Mouse (Mus musculus) liver, embryonic 15.5 days (tissue): ENCODE results near the gene Kat2a. TPM values are rescaled to one million over a fixed set of nuclear protein-coding genes. Genes with fewer than 3 reads are reported as not detected.

Source experiments
- ATAC-seq: fragments of 200-750 bp; cut with Nextera tagmentation; 2 replicates; pipeline ENCODE4 v1.8.0; 2017; ENCODE audit warnings: moderate number of reproducible peaks, mild to moderate bottlenecking, moderate library complexity; ENCODE audit not compliant: insufficient read depth
- H3K27ac ChIP-seq: fragments of 300-500 bp; sonication (generic); replicated peaks from 2 replicates; pipeline ENCODE4 v1.5.1; 2015; ENCODE audit warnings: mild to moderate bottlenecking, inconsistent platforms
- H3K27me3 ChIP-seq: fragments of 300-500 bp; sonication (generic); 2 replicates; pipeline ENCODE4 v1.6.1; 2015; ENCODE audit warnings: mild to moderate bottlenecking, inconsistent platforms
- H3K36me3 ChIP-seq: fragments of 300-500 bp; sonication (generic); replicated peaks from 2 replicates; pipeline ENCODE4 v1.6.1; 2015; ENCODE audit warnings: moderate library complexity, mild to moderate bottlenecking, inconsistent platforms
- H3K4me1 ChIP-seq: fragments of 300-500 bp; sonication (generic); replicated peaks from 2 replicates; pipeline ENCODE4 v1.6.1; 2015; ENCODE audit warnings: inconsistent platforms
- H3K4me2 ChIP-seq: fragments of 300-500 bp; sonication (generic); 2 replicates; pipeline ENCODE4 v1.6.1; 2015; ENCODE audit warnings: moderate library complexity, mild to moderate bottlenecking, inconsistent platforms
- H3K4me3 ChIP-seq: fragments of 300-500 bp; sonication (generic); replicated peaks from 2 replicates; pipeline ENCODE4 v1.5.1; 2015; ENCODE audit warnings: mild to moderate bottlenecking, inconsistent platforms
- H3K9ac ChIP-seq: fragments of 300-500 bp; sonication (generic); 2 replicates; pipeline ENCODE4 v1.6.1; 2015; ENCODE audit warnings: moderate library complexity, mild to moderate bottlenecking, inconsistent platforms
- H3K9me3 ChIP-seq: fragments of 300-500 bp; sonication (generic); replicated peaks from 2 replicates; pipeline ENCODE4 v1.6.1; 2016; ENCODE audit warnings: inconsistent platforms
- WGBS: fragments of 180-500 bp; shearing (Covaris S2); methylation state at CpG from one replicate; pipeline ENCODE4 v1.1.7; 2015; ENCODE audit warnings: mixed read lengths; ENCODE audit not compliant: insufficient replicate concordance; 5-methylcytosine and 5-hydroxymethylcytosine counted together
- polyA plus RNA-seq: library from polyadenylated mRNA; unstranded; fragments of >200 nt; fragmentation: Nextera tagmentation; extraction: Ambion mirVana; gene quantifications from 2 replicates; pipeline ENCODE4 v1.2.1, GENCODE M21; 2015

Gene Kat2a
- polyA plus RNA-seq, 1 experiment from 2014 or later = 14.1 TPM

DNA sequence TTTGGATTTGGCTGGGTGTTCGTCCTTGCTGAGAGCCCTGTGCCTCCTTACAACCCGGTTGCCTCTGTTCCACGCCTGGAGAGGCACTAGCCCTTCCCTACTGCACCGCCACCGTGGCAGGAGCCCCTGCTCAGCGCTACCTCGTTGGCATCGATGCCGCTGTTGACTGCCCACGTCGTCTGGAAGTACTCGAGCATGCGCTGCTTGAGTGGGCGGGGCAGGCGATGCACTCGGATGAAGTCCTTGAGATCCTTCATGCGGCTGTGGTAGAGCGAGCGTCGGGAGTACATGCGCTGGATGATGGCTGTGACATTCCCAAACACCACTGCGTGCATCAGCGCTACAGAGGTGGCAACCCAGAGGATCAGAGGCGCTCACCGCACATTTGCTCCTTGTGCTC is 37.2 kb upstream of the Kat2a start:
- Histone ChIP-seq H3K27ac (no peak overlapping the region), H3K4me2 (no peak overlapping the region), H3K9me3 (no peaks in the 10 kb centered on the region), H3K36me3 (no peaks in the 10 kb centered on the region), H3K27me3 (peaks cover 81% of the 10 kb centered on the region), H3K4me1 (peaks cover 16% of the 10 kb centered on the region), H3K9ac (no peak overlapping the region), H3K4me3 (no peak overlapping the region)
- ATAC-seq = no peak
- WGBS = 41% methylated on average over 25 of the region's 25 CpGs

DNA sequence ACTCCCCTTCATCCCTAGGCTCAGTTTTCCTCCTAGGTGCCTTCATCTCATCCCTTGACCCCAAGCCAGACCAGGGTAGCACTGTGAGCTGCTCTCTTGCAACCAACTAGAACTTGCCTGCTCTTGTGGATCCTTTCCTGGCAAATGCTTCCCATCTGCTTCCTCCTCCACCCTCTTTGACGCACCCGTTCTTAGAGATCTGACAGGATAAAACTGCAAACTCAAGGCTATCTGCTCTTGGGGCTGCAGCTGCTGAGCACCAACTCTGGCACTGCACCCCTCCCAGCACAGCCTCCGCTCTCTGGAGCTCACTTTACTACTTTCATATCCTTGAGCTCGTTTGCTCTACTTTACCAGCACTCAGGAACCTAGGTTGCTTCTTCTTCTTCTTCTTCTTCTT is 36.4 kb upstream of the Kat2a start:
- H3K27ac ChIP-seq = no peak overlapping the region
- no peaks in the 10 kb centered on the region for H3K36me3 ChIP-seq
- WGBS = 28% methylated on average over 4 of the region's 4 CpGs
- H3K27me3 ChIP-seq = peaks cover 74% of the 10 kb centered on the region
- H3K9ac ChIP-seq = no peak overlapping the region
- no peak overlapping the region for H3K4me2 ChIP-seq
- no peaks in the 10 kb centered on the region for H3K9me3 ChIP-seq
- no peak for ATAC-seq
- peaks cover 16% of the 10 kb centered on the region for H3K4me1 ChIP-seq
- H3K4me3 ChIP-seq = no peak overlapping the region

DNA sequence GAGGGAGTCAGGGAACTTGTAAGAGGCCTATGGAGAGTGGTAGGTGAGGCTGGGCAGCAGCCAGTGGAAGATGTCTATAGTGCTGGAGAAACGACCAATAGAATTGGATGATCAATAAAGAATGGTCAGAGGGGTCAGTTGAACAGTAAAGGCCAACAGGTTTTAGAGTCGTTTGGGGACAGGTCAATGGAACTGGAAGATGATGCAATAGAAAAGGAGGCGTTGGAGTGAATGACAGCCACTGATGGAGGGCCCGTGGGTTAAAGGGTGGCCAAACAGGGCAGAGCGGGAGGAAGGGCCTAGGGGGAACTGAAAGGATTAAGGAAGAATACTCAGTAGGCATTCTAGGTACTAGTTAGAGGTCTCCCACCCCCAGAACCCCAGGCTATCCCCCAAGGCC is 34.8 kb upstream of the Kat2a start:
- Histone ChIP-seq H3K9me3 (no peaks in the 10 kb centered on the region), H3K36me3 (no peaks in the 10 kb centered on the region), H3K9ac (no peak overlapping the region), H3K4me1 (peaks cover 16% of the 10 kb centered on the region), H3K4me3 (no peak overlapping the region), H3K27me3 (peaks cover 61% of the 10 kb centered on the region), H3K27ac (no peak overlapping the region), H3K4me2 (no peak overlapping the region)
- WGBS = 47% methylated on average over 5 of the region's 5 CpGs
- ATAC-seq = peak; percentile 59; the same call in 1 of the 2 replicates

DNA sequence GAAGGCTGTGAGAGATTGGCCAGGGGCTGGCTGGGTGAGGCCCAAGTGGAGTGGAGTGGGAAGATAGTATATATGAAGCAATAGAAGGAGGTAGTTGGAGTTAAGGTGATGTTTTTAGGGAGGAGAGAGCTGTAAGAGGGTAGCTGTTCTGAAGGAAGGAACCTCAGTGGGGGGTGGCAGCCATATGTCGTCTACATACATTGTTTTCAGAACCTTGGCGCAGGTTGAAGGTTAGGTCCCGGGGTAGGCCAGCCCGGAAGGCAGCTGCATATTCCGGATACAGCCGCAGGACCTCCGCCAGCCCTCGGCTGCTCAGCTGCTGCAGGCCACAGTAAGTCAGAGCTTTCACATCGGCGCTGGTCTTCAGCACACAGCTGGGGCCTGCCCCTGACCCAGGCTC is 34.3 kb upstream of the Kat2a start:
- no peak for ATAC-seq
- Histone ChIP-seq H3K27ac (no peak overlapping the region), H3K9ac (no peak overlapping the region), H3K27me3 (peaks cover 55% of the 10 kb centered on the region), H3K4me3 (no peak overlapping the region), H3K36me3 (no peaks in the 10 kb centered on the region), H3K4me1 (peaks cover 16% of the 10 kb centered on the region), H3K9me3 (no peaks in the 10 kb centered on the region), H3K4me2 (no peak overlapping the region)
- 83% methylated on average over 10 of the region's 10 CpGs for WGBS

DNA sequence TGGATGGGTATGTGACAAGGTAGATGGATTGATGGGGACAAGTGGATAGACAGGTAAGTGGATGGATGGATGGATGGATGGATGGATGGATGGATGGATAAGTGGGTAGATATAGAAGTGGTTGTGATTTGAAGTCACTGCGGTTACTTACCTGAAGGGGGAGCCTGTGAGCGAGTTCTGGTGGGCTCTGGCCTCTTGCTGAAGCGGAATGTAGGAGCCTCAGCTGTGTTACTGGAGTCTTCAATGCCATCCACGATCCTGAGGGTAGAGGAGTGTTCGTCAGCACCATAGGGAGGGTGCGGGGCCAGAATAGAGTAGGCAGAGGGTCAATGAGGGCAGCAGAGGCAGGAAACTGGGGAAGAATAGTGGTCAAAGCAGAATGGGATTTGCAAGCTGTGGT is 32.8 kb upstream of the Kat2a start:
- WGBS = 13% methylated on average over 6 of the region's 6 CpGs
- no peak overlapping the region for H3K27ac ChIP-seq
- peaks cover 19% of the 10 kb centered on the region for H3K4me1 ChIP-seq
- peaks cover 48% of the 10 kb centered on the region for H3K27me3 ChIP-seq
- H3K4me2 ChIP-seq = no peak overlapping the region
- ATAC-seq = no peak
- H3K9me3 ChIP-seq = no peaks in the 10 kb centered on the region
- H3K9ac ChIP-seq = no peak overlapping the region
- no peak overlapping the region for H3K4me3 ChIP-seq
- no peaks in the 10 kb centered on the region for H3K36me3 ChIP-seq

DNA sequence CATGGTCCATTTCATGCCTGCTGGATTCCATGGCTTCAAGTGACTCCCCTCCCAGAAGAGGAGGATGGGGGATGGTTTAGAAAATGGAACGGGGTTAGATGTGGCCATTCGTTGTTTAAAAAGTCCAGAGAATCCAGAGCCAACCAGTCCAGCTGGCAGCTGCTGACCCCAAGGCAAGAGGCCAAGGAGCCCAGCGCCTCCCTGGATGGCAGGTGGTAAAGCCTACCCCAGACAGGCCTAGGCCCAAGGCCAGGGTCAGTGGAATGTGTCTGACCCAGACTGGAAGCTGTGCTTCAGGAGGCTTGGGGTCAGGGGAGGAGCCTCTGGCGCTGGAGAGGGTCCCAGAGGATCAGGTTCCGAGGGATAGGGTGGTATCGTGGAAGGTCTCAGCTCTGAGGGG is 29.1 kb upstream of the Kat2a start:
- Histone ChIP-seq H3K36me3 (no peaks in the 10 kb centered on the region), H3K27ac (no peak overlapping the region), H3K27me3 (peaks cover 16% of the 10 kb centered on the region), H3K4me2 (no peak overlapping the region), H3K9me3 (no peaks in the 10 kb centered on the region), H3K4me3 (no peak overlapping the region), H3K4me1 (peaks cover 32% of the 10 kb centered on the region), H3K9ac (no peak overlapping the region)
- no peak for ATAC-seq
- WGBS = 69% methylated on average over 6 of the region's 6 CpGs

DNA sequence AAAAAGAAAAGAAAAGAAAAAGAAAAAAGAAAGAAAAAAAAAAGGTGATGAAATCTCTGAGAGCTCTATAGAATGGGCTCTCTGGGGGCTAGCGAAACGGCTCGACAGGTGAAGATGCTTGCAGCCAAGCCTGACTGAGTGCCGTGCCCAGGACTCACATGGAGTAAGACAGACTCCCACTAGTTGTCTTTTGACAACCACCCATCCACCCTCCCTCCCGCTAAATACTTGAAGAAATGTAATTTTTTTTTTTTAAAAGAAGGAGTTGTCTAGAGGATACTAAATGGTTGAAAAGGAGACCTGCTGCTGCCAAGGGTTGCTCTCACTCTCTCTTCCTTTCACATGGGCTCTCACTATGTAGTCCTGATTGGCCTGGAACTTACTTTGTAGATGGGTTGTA is 26.5 kb upstream of the Kat2a start:
- Histone ChIP-seq H3K36me3 (peaks cover 5% of the 10 kb centered on the region), H3K4me3 (peak overlapping the region; percentile 73), H3K4me2 (peak overlapping the region; percentile 81), H3K27me3 (no peaks in the 10 kb centered on the region), H3K27ac (peak overlapping the region; percentile 84), H3K4me1 (peaks cover 52% of the 10 kb centered on the region), H3K9me3 (no peaks in the 10 kb centered on the region), H3K9ac (peak overlapping the region; percentile 55)
- no peak for ATAC-seq
- 29% methylated on average over 5 of the region's 5 CpGs for WGBS

DNA sequence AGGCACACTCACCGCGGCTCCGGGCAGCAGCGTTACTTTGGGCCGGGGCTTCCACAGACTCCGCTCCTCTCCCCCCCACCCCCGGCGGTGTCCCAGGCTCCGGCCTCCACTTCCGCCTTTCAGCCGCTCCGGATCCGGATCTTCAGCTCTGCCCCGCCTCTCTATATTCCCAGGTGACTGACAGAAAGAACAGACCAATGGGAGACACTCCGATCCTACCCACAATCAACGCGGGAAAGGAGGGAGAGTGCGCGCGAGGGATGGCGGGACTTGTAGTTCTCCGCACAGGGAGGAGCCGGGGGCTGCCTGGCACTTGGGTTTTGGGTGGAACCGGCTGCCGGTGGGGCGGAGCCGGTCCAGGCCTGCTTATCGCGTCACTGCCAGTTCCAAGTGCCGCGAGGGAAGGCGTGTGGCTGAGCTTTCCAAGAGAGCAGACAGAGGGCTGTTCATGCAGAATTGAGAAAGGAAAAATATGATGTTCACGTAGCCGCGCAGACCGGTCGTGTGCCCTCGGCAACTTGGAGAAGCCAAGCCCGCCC is 25.9 kb upstream of the Kat2a start, which contains the start of gene Rab5c:
Gene Rab5c (minus strand): TSS at position 150 of the 539 bp plus-strand sequence.
- H3K4me2 ChIP-seq = peak within 1 kb of the TSS; percentile 87
- peaks cover 11% of the 10 kb centered on the region for H3K36me3 ChIP-seq
- peak within 1 kb of the TSS; percentile 73 for H3K4me3 ChIP-seq
- H3K9ac ChIP-seq = peak within 1 kb of the TSS; percentile 88
- H3K9me3 ChIP-seq = no peaks in the 10 kb centered on the region
- peaks cover 58% of the 10 kb centered on the region for H3K4me1 ChIP-seq
- under 1% methylated on average over 39 of the region's 39 CpGs for WGBS
- H3K27ac ChIP-seq = peak within 1 kb of the TSS; percentile 92
- ATAC-seq = peak; percentile 97
- no peaks in the 10 kb centered on the region for H3K27me3 ChIP-seq

DNA sequence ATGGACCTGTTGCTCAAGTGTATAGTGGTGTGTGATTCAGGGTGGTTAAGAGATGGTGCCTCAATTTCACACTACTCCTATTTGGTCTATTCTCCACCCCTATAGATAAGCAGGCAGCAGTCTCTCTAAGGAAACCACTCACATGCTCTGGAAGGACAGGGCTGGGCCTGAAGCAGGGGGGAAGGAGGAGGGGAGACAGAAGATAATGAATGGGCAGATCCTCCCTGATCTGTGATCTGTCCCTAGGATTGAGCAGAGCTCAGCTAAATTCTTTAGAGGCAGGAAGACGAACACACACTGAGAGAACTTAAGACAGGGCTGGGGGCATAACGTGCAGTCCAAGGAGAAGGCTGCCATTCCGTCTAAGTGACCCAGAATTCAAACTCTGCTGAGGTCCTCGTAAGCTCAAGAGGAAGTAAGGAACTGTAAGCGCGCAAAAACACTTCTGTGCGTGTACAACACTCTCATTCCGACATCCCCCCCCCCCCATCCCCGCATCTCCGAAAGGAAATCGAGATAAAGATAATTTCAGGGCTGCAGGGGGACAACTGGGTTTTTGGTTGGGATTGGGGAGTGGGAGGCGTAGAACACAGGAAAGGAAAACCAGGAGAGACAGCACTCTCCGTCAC is 25.0 kb upstream of the Kat2a start:
- 0% methylated on average over 13 of the region's 13 CpGs for WGBS
- Histone ChIP-seq H3K4me2 (peak overlapping the region; percentile 87), H3K4me3 (peak overlapping the region; percentile 73), H3K36me3 (peaks cover 20% of the 10 kb centered on the region), H3K4me1 (peaks cover 67% of the 10 kb centered on the region), H3K27me3 (no peaks in the 10 kb centered on the region), H3K9me3 (no peaks in the 10 kb centered on the region), H3K27ac (peak overlapping the region; percentile 92), H3K9ac (peak overlapping the region; percentile 88)
- peak; percentile 57 for ATAC-seq

DNA sequence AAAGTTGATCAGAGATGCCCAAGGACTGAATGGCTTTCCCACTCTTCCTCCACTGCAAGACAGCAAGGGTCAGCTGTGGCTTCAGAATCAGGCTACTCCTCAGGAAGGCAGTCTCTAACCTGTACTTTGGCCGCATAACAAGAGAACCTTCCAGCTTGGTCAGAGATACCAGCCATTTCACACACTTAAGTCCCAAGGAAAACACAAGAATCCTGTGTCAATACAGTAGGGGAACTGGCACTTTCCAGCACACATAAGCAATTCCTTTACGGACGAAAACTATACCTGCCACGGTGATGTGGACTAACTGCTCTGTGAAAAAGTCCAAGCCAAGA is 24.4 kb upstream of the Kat2a start:
- H3K27me3 ChIP-seq = no peaks in the 10 kb centered on the region
- peak overlapping the region; percentile 87 for H3K4me2 ChIP-seq
- WGBS = 19% methylated on average over 4 of the region's 4 CpGs
- H3K9me3 ChIP-seq = no peaks in the 10 kb centered on the region
- H3K4me3 ChIP-seq = peak overlapping the region; percentile 73
- peaks cover 25% of the 10 kb centered on the region for H3K36me3 ChIP-seq
- no peak for ATAC-seq
- H3K4me1 ChIP-seq = peaks cover 72% of the 10 kb centered on the region
- peak overlapping the region; percentile 92 for H3K27ac ChIP-seq
- peak overlapping the region; percentile 88 for H3K9ac ChIP-seq

DNA sequence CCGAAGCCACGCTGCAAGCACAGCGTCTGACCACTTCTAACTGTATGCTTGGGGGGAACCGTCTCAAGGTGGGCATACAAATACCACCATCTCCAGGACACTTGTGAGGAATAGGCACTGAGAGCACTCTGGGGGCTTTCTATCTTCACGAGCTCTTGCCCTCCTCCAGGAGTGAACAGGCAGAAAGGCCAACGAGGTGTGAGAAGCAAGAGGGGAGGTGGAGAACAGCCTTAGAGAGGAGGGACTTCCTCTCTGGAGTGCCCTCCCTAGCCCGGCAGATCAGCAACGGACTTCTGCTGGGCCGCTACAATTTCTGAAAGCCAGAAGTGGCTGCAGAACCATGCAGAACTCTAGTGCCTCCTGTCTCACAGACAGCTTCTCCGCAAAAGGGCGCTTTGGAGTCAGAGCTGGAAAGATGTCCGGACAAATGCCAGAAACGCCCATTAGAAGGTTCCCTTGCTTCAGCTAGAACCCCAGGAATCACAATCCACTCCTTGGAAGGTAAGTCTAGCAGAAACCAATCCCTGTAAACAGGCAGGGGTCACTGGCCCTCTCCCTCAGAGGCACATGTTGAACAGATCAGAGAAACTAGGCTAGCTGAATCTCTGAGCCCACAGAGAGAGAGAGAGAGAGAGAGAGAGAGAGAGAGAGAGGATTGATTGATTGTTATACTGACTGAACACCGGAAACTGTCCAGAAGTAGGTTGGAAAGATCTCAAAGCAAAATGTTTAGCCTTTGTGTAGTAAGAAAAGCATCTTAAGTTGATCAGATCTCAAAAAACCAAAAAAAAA is 23.9 kb upstream of the Kat2a start:
- Histone ChIP-seq H3K4me2 (peak overlapping the region; percentile 87), H3K27me3 (no peaks in the 10 kb centered on the region), H3K4me3 (peak overlapping the region; percentile 73), H3K36me3 (peaks cover 28% of the 10 kb centered on the region), H3K4me1 (peaks cover 78% of the 10 kb centered on the region), H3K9ac (peak overlapping the region; percentile 88), H3K9me3 (no peaks in the 10 kb centered on the region), H3K27ac (peak overlapping the region; percentile 92)
- no peak for ATAC-seq
- 22% methylated on average over 14 of the region's 14 CpGs for WGBS
